Mouse (Mus musculus) heart, embryonic 14.5 days (tissue): ENCODE results near the gene Slc51b. TPM values are rescaled to one million over a fixed set of nuclear protein-coding genes. Genes with fewer than 3 reads are reported as not detected.

Experiments used
- ATAC-seq: fragments of 200-750 bp; cut with Nextera tagmentation; 2 replicates; pipeline ENCODE4 v1.8.0; 2017; ENCODE audit warnings: low read depth, moderate TSS enrichment; ENCODE audit not compliant: insufficient number of reproducible peaks, insufficient read depth, low FRiP score
- H3K27ac ChIP-seq, 2 experiments: fragments of 200-500 bp in 1 of 2; fragments of 300-500 bp in 1 of 2; sonication (generic) in 1 of 2; replicated peaks in 1 of 2; 2 replicates each; pipeline ENCODE4 v1.5.1; 2012 to 2014; ENCODE audit warnings: low read depth in 2 of 2, low read length in 2 of 2, control low read depth in 1 of 2, mild to moderate bottlenecking in 1 of 2, mixed read lengths in 1 of 2; ENCODE audit not compliant: control insufficient read depth in 1 of 2, insufficient read depth in 1 of 2
- H3K27me3 ChIP-seq: fragments of 300-500 bp; sonication (generic); 2 replicates; pipeline ENCODE4 v1.6.1; 2014; ENCODE audit warnings: mild to moderate bottlenecking, low read length, control low read depth; ENCODE audit not compliant: control insufficient read depth, insufficient read depth
- H3K36me3 ChIP-seq: fragments of 300-500 bp; sonication (generic); 2 replicates; pipeline ENCODE4 v1.6.1; 2014; ENCODE audit warnings: mild to moderate bottlenecking, control low read depth, low read length, mixed read lengths; ENCODE audit not compliant: control insufficient read depth, insufficient read depth
- H3K4me1 ChIP-seq, 2 experiments: fragments of 200-500 bp in 1 of 2; fragments of 300-500 bp in 1 of 2; sonication (generic) in 1 of 2; 2 replicates each; pipeline ENCODE4 v1.6.1; 2012 to 2014; ENCODE audit warnings: low read length in 2 of 2, control low read depth in 1 of 2, mixed read lengths in 1 of 2; ENCODE audit not compliant: control insufficient read depth in 2 of 2, insufficient read depth in 2 of 2
- H3K4me2 ChIP-seq: fragments of 300-500 bp; sonication (generic); 2 replicates; pipeline ENCODE4 v1.6.1; 2014; ENCODE audit warnings: mild to moderate bottlenecking, low read length
- H3K4me3 ChIP-seq, 2 experiments: fragments of 200-500 bp in 1 of 2; fragments of 300-500 bp in 1 of 2; sonication (generic) in 1 of 2; 2 replicates each; pipeline ENCODE4 v1.5.1; 2012 to 2014; ENCODE audit warnings: low read length in 2 of 2, mild to moderate bottlenecking in 2 of 2, control low read depth in 1 of 2, low read depth in 1 of 2, moderate library complexity in 1 of 2; ENCODE audit not compliant: control insufficient read depth in 1 of 2, insufficient read depth in 1 of 2
- H3K9ac ChIP-seq: fragments of 300-500 bp; sonication (generic); 2 replicates; pipeline ENCODE4 v1.6.1; 2014; ENCODE audit warnings: mild to moderate bottlenecking, low read length
- H3K9me3 ChIP-seq: fragments of 300-500 bp; sonication (generic); 2 replicates; pipeline ENCODE4 v1.6.1; 2016; ENCODE audit warnings: low read length, control low read depth; ENCODE audit not compliant: control insufficient read depth
- WGBS: fragments of 180-500 bp; shearing (Covaris S2); extraction: QIAGEN DNeasy Blood & Tissue Kit; methylation state at CpG from one replicate; pipeline ENCODE4 v1.1.7; 2014; 5-methylcytosine and 5-hydroxymethylcytosine counted together
- polyA plus RNA-seq: library from polyadenylated mRNA; unstranded; fragments of >200 nt; fragmentation: Nextera tagmentation; extraction: Ambion mirVana; gene quantifications from 2 replicates; pipeline ENCODE4 v1.2.1, GENCODE M21; 2014

The Slc51b gene
- polyA plus RNA-seq, 1 experiment from 2014 or later = not detected

GRCm38 (mm10) chr9:65365721-65366120 lies 57.0 kb downstream of the Slc51b start:
- Histone ChIP-seq H3K4me1 (peaks cover 5 to 11% of the 10 kb centered on the region in 2 experiments), H3K36me3 (peaks cover 15% of the 10 kb centered on the region), H3K9ac (no peak overlapping the region), H3K4me3 (no peak overlapping the region), H3K27me3 (no peaks in the 10 kb centered on the region), H3K4me2 (no peak overlapping the region), H3K9me3 (no peaks in the 10 kb centered on the region), H3K27ac (no peak overlapping the region)
- 86% methylated on average over 7 of the region's 7 CpGs for WGBS
- no peak for ATAC-seq

- Histone ChIP-seq H3K4me2 (peak overlapping the region; percentile 23), H3K27me3 (no peaks in the 10 kb centered on the region), H3K9me3 (no peaks in the 10 kb centered on the region), H3K4me3 (no peak overlapping the region), H3K36me3 (peaks cover 34% of the 10 kb centered on the region), H3K9ac (no peak overlapping the region), H3K4me1 (peaks cover 9 to 20% of the 10 kb centered on the region in 2 experiments), H3K27ac (0 out of 4 replicates have a peak overlapping the region, but pooled peaks of 1 of the 2 experiments have one; percentile 30)
- ATAC-seq = peak; percentile 74; the same call in 1 of the 2 replicates
- WGBS = 25% methylated on average over 9 of the region's 9 CpGs
These were observed 59.1 kb downstream of the Slc51b start for GRCm38 (mm10) chr9:65363684-65364083.

Other genes starting within 250 kb of the Slc51b start
- 4.3 and 5.6 TPM in 2 replicates for gene Parp16, start 227.6 kb downstream of the Slc51b start, polyA plus RNA-seq
- gene Cilp, start 157.8 kb downstream of the Slc51b start, polyA plus RNA-seq = not detected in 2 replicates
- 49.4 and 52.9 TPM in 2 replicates for gene Clpx, start 128.7 kb downstream of the Slc51b start, polyA plus RNA-seq
- 8.4 and 10.9 TPM in 2 replicates for gene Pdcd7, start 76.9 kb downstream of the Slc51b start, polyA plus RNA-seq
- gene Ubap1l, start 61.9 kb downstream of the Slc51b start, polyA plus RNA-seq = not detected in 2 replicates
- gene Kbtbd13, start 31.3 kb downstream of the Slc51b start, polyA plus RNA-seq = 0.73 and 1.5 TPM in 2 replicates
- 5.5 and 6.1 TPM in 2 replicates for gene Rasl12, start 24.4 kb downstream of the Slc51b start, polyA plus RNA-seq
- gene Mtfmt, start 12.8 kb upstream of the Slc51b start, polyA plus RNA-seq = 14.3 and 15.8 TPM in 2 replicates
- 65.0 and 72.0 TPM in 2 replicates for gene Spg21, start 38.0 kb upstream of the Slc51b start, polyA plus RNA-seq
- not detected in 2 replicates for gene Ankdd1a, start 97.2 kb upstream of the Slc51b start, polyA plus RNA-seq
- 8.8 and 9.8 TPM in 2 replicates for gene Plekho2, start 157.1 kb upstream of the Slc51b start, polyA plus RNA-seq
- gene Pif1, start 164.2 kb upstream of the Slc51b start, polyA plus RNA-seq = 8.7 and 9.2 TPM in 2 replicates
- gene Rbpms2, start 206.7 kb upstream of the Slc51b start, polyA plus RNA-seq = 125 TPM in 2 replicates
- 210 and 223 TPM in 2 replicates for gene Oaz2, start 245.0 kb upstream of the Slc51b start, polyA plus RNA-seq